Mouse (Mus musculus): ENCODE measurements around the gene Tab2. TPM values are rescaled to one million over a fixed set of nuclear protein-coding genes. Genes with fewer than 3 reads are reported as not detected.
A peak's percentile ranks its signal among the peaks of the same experiment; 100 is the strongest.

Gene Tab2
- polyA plus RNA-seq, 1 experiment = 19.7 TPM

- WGBS = 39% methylated on average over 14 of the region's 14 CpGs
- Histone ChIP-seq H3K27me3 (ENCODE audit: control insufficient read depth, insufficient read depth, low read length) (no peaks in the 10 kb centered on the region), H3K4me3 (ENCODE audit: low read depth, low read length) (no peak overlapping the region), H3K27ac (ENCODE audit: insufficient read depth, low read depth, low read length) (peak overlapping the region; percentile 93), H3K36me3 (ENCODE audit: control insufficient read depth, insufficient read depth, low read length) (peaks cover 15% of the 10 kb centered on the region), H3K4me1 (ENCODE audit: control insufficient read depth, insufficient read depth, insufficient read length, low read length) (peaks cover 23% of the 10 kb centered on the region)
- TF ChIP-seq POLR2A (IDR thresholded peaks at IDR 0.05; ENCODE audit: low read depth, low read length) = no peak
- no peak for TF ChIP-seq CTCF (IDR thresholded peaks at IDR 0.05; ENCODE audit: extremely low read depth, insufficient read length, insufficient replicate concordance, low read depth, low read length)
Observed at GRCm38 (mm10) chr10:7861259-7861936, 94.6 kb downstream of the Tab2 start.

GRCm38 (mm10) chr10:7860494-7860893, 95.5 kb downstream of the Tab2 start:
- Histone ChIP-seq H3K4me3 (ENCODE audit: low read depth, low read length) (no peak overlapping the region), H3K27ac (ENCODE audit: insufficient read depth, low read depth, low read length) (no peak overlapping the region), H3K36me3 (ENCODE audit: control insufficient read depth, insufficient read depth, low read length) (peaks cover 17% of the 10 kb centered on the region), H3K27me3 (ENCODE audit: control insufficient read depth, insufficient read depth, low read length) (no peaks in the 10 kb centered on the region), H3K4me1 (ENCODE audit: control insufficient read depth, insufficient read depth, insufficient read length, low read length) (peaks cover 23% of the 10 kb centered on the region)
- WGBS = 92% methylated on average over 7 of the region's 7 CpGs
- TF ChIP-seq POLR2A (IDR thresholded peaks at IDR 0.05; ENCODE audit: low read depth, low read length) = no peak
- no peak for TF ChIP-seq CTCF (IDR thresholded peaks at IDR 0.05; ENCODE audit: extremely low read depth, insufficient read length, insufficient replicate concordance, low read depth, low read length)

Other genes starting within 250 kb of the Tab2 start
- gene Katna1, start 230.2 kb downstream of the Tab2 start, polyA plus RNA-seq (2012; rRNA removed) = 0.96 and 1.9 TPM in 2 replicates
- gene Ginm1, start 163.4 kb downstream of the Tab2 start, polyA plus RNA-seq (2012; rRNA removed) = 5.0 and 11.6 TPM in 2 replicates
- gene Ppil4, start 163.3 kb downstream of the Tab2 start, polyA plus RNA-seq (2012; rRNA removed) = 1.7 and 3.3 TPM in 2 replicates
- 4.0 and 12.8 TPM in 2 replicates for gene Zc3h12d, start 123.8 kb downstream of the Tab2 start, polyA plus RNA-seq (2012; rRNA removed)